9 mouse cellular contexts compared by ENCODE assay signal in the genomic region with DNA sequence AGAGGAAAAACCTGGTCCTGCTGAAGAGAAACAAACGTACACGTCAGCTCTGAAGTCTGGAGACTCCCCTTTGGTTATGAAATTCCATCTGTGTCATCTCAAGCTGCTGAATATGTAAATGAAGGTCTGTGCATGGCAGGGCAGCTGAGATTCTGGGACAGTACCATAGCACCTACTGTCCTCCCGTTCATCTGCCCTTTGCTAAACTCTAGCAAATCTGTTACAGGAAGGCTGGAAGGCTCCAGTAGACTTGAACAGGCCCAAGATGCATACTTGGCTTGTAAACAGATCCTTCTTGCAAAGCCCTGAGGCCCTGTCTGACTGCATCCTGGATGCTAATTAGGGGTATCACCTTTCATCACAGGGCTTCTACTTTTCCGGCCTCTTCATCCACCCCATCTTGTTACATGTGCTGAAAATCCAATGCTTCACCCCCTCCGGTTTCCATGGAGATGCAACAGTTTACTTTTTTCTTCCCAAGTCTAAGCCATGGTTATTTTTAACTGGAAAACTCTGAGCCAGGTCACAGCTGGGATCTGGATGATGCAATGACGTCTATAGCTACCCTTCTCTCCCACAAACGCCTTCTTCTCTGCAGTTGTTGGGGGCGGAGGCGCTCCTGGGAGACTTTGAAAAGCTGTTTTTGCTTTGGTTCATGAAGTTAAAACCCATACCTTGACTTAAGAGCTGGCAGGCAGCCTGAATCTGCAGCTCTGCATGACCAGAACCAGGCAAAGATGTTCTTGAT. TPM values are rescaled to one million over a fixed set of nuclear protein-coding genes. Genes with fewer than 3 reads are reported as not detected.
DNase-seq lines count a peak whose midpoint lies in the region; ATAC-seq and TF ChIP-seq lines count a peak whose summit lies in the region.
"Had no signal": no experiment of that assay in that cellular context is flagged by ENCODE, and none has a peak within 500 bp of the region (broad histone marks: within the 10 kb centered on the region; RNA-seq: fewer than 3 reads in every experiment).

No protein-coding gene starts in this region.

- no peak overlapping the region for H3K27ac ChIP-seq in heart, embryonic 15.5 days
- H3K27ac ChIP-seq in hindbrain, embryonic 14.5 days, result no peak overlapping the region
- H3K27ac ChIP-seq in midbrain, postnatal 0 days (ENCODE audit: low read depth, low read length), result no peak overlapping the region
- no peak overlapping the region for H3K27ac ChIP-seq in hindbrain, embryonic 13.5 days
- H3K27ac ChIP-seq: liver, embryonic 15.5 days had no signal

- H3K9me3 ChIP-seq in heart, embryonic 15.5 days (replicated peaks), result no peaks in the 10 kb centered on the region
- no peaks in the 10 kb centered on the region for H3K9me3 ChIP-seq in hindbrain, embryonic 14.5 days (ENCODE audit: control insufficient read depth, low read length)
- H3K9me3 ChIP-seq in midbrain, postnatal 0 days (ENCODE audit: low read length), result no peaks in the 10 kb centered on the region
- H3K9me3 ChIP-seq in hindbrain, embryonic 13.5 days, result no peaks in the 10 kb centered on the region
- H3K9me3 ChIP-seq: liver, embryonic 15.5 days had no signal

- TF ChIP-seq CTCF in midbrain, postnatal 0 days (IDR thresholded peaks at IDR 0.05), result no peak

- no peak overlapping the region for H3K4me3 ChIP-seq in heart, embryonic 15.5 days
- no peak overlapping the region for H3K4me3 ChIP-seq in hindbrain, embryonic 14.5 days (replicated peaks; ENCODE audit: low read length)
- no peak overlapping the region for H3K4me3 ChIP-seq in midbrain, postnatal 0 days (ENCODE audit: low read depth, low read length)
- H3K4me3 ChIP-seq in hindbrain, embryonic 13.5 days, result no peak overlapping the region
- H3K4me3 ChIP-seq: liver, embryonic 15.5 days had no signal

- peaks cover 18% of the 10 kb centered on the region for H3K4me1 ChIP-seq in heart, embryonic 15.5 days (replicated peaks)
- no peaks in the 10 kb centered on the region for H3K4me1 ChIP-seq in hindbrain, embryonic 14.5 days (replicated peaks; ENCODE audit: control insufficient read depth, insufficient read depth, low read length)
- 0 out of 2 replicates have a peak, but pooled peaks cover 3% of the 10 kb centered on the region for H3K4me1 ChIP-seq in midbrain, postnatal 0 days (ENCODE audit: insufficient read depth, low read length)
- H3K4me1 ChIP-seq in hindbrain, embryonic 13.5 days (replicated peaks), result peaks cover 9% of the 10 kb centered on the region

- no peak overlapping the region for H3K4me2 ChIP-seq in heart, embryonic 15.5 days
- no peak overlapping the region for H3K4me2 ChIP-seq in hindbrain, embryonic 14.5 days (replicated peaks)
- no peak overlapping the region for H3K4me2 ChIP-seq in midbrain, postnatal 0 days (ENCODE audit: low read depth, low read length, poor library complexity, severe bottlenecking)
- H3K4me2 ChIP-seq in hindbrain, embryonic 13.5 days, result no peak overlapping the region
- H3K4me2 ChIP-seq: liver, embryonic 15.5 days had no signal

- ATAC-seq in heart, embryonic 15.5 days (replicated peaks; ENCODE audit: insufficient number of reproducible peaks, insufficient read depth, low FRiP score, low read depth), result 0 out of 2 replicates have a peak, but pooled peaks have one; percentile 43
- ATAC-seq in hindbrain, embryonic 14.5 days (ENCODE audit: low FRiP score), result no peak
- no peak for ATAC-seq in midbrain, postnatal 0 days (ENCODE audit: low FRiP score)
- ATAC-seq in hindbrain, embryonic 13.5 days (ENCODE audit: low FRiP score), result no peak

- peak; percentile 6 for DNase-seq in cerebellum, adult 9-11 months
- no peak for DNase-seq in cerebellum, adult 18-20 months
- peak; percentile 42 for DNase-seq in adipocyte (ENCODE audit: low spot score)
- DNase-seq in lung, postnatal 25 days (ENCODE audit: low spot score), result peak; percentile 44
- no peak for DNase-seq in hindbrain, embryonic 14.5 days (ENCODE audit: low spot score)
- DNase-seq in midbrain, postnatal 0 days (ENCODE audit: low spot score), result no peak

- WGBS in heart, embryonic 15.5 days, result 49% methylated on average over 9 of the region's 9 CpGs
- WGBS in hindbrain, embryonic 14.5 days, result 57% methylated on average over 9 of the region's 9 CpGs
- 54% methylated on average over 9 of the region's 9 CpGs for WGBS in midbrain, postnatal 0 days
- WGBS in hindbrain, embryonic 13.5 days, result 59% methylated on average over 9 of the region's 9 CpGs

- H3K36me3 ChIP-seq in heart, embryonic 15.5 days, result no peaks in the 10 kb centered on the region
- peaks cover under 1% of the 10 kb centered on the region; the same call in 1 of the 2 replicates for H3K36me3 ChIP-seq in hindbrain, embryonic 14.5 days (replicated peaks; ENCODE audit: control insufficient read depth, insufficient read depth)
- H3K36me3 ChIP-seq in midbrain, postnatal 0 days (ENCODE audit: insufficient read depth, low read length), result peaks cover under 1% of the 10 kb centered on the region; the same call in 1 of the 2 replicates
- no peaks in the 10 kb centered on the region for H3K36me3 ChIP-seq in hindbrain, embryonic 13.5 days

- peaks cover 22% of the 10 kb centered on the region; the same call in 1 of the 2 replicates for H3K27me3 ChIP-seq in heart, embryonic 15.5 days
- peaks cover 13% of the 10 kb centered on the region; the same call in 1 of the 2 replicates for H3K27me3 ChIP-seq in hindbrain, embryonic 14.5 days (ENCODE audit: control insufficient read depth, insufficient read depth, low read length)
- 0 out of 2 replicates have a peak, but pooled peaks cover 2% of the 10 kb centered on the region for H3K27me3 ChIP-seq in midbrain, postnatal 0 days (ENCODE audit: insufficient read depth, low read length)
- peaks cover 20% of the 10 kb centered on the region for H3K27me3 ChIP-seq in hindbrain, embryonic 13.5 days

- H3K9ac ChIP-seq in heart, embryonic 15.5 days, result no peak overlapping the region
- H3K9ac ChIP-seq in hindbrain, embryonic 14.5 days, result no peak overlapping the region
- no peak overlapping the region for H3K9ac ChIP-seq in midbrain, postnatal 0 days (replicated peaks; ENCODE audit: low read length, poor library complexity, severe bottlenecking)
- no peak overlapping the region for H3K9ac ChIP-seq in hindbrain, embryonic 13.5 days
- H3K9ac ChIP-seq: liver, embryonic 15.5 days had no signal

RNA-seq across cellular contexts. Expression of gene Dusp14, which starts 4.0 kb away (rescaled TPM):
- polyA plus RNA-seq in heart, embryonic 15.5 days (2015; fragmentation: Nextera tagmentation; extraction: Ambion mirVana), result 4.3 and 8.9 TPM in 2 replicates
- 11.3 and 13.7 TPM in 2 replicates for polyA plus RNA-seq in hindbrain, embryonic 14.5 days (2014; fragmentation: Nextera tagmentation; extraction: Ambion mirVana)
- total RNA-seq in midbrain, postnatal 0 days (2014; rRNA removed), result 9.1 and 18.1 TPM in 2 replicates
- polyA plus RNA-seq in midbrain, postnatal 0 days (2015; fragmentation: Nextera tagmentation; extraction: Ambion mirVana), result 8.8 and 8.9 TPM in 2 replicates
- 10.0 and 13.0 TPM in 2 replicates for polyA plus RNA-seq in hindbrain, embryonic 13.5 days (2015; fragmentation: Nextera tagmentation; extraction: Ambion mirVana)

RNA-seq across cellular contexts. Expression of gene Tada2a, which starts 56.3 kb away (rescaled TPM):
- 15.5 and 20.1 TPM in 2 replicates for polyA plus RNA-seq in heart, embryonic 15.5 days (2015; fragmentation: Nextera tagmentation; extraction: Ambion mirVana)
- 27.6 and 28.1 TPM in 2 replicates for polyA plus RNA-seq in hindbrain, embryonic 14.5 days (2014; fragmentation: Nextera tagmentation; extraction: Ambion mirVana)
- total RNA-seq in midbrain, postnatal 0 days (2014; rRNA removed), result 20.3 and 21.4 TPM in 2 replicates
- polyA plus RNA-seq in midbrain, postnatal 0 days (2015; fragmentation: Nextera tagmentation; extraction: Ambion mirVana), result 25.8 and 25.9 TPM in 2 replicates
- polyA plus RNA-seq in hindbrain, embryonic 13.5 days (2015; fragmentation: Nextera tagmentation; extraction: Ambion mirVana), result 30.0 and 30.4 TPM in 2 replicates

RNA-seq across cellular contexts. Expression of gene Acaca, which starts 56.4 kb away (rescaled TPM):
- 5.9 and 7.5 TPM in 2 replicates for polyA plus RNA-seq in heart, embryonic 15.5 days (2015; fragmentation: Nextera tagmentation; extraction: Ambion mirVana)
- 36.2 and 40.7 TPM in 2 replicates for polyA plus RNA-seq in hindbrain, embryonic 14.5 days (2014; fragmentation: Nextera tagmentation; extraction: Ambion mirVana)
- 123 and 139 TPM in 2 replicates for total RNA-seq in midbrain, postnatal 0 days (2014; rRNA removed)
- 17.2 and 19.3 TPM in 2 replicates for polyA plus RNA-seq in midbrain, postnatal 0 days (2015; fragmentation: Nextera tagmentation; extraction: Ambion mirVana)
- 24.5 and 25.6 TPM in 2 replicates for polyA plus RNA-seq in hindbrain, embryonic 13.5 days (2015; fragmentation: Nextera tagmentation; extraction: Ambion mirVana)

Comparison
In these comparisons a context has a peak if more than half of its experiments do, and no peak if none do; other contexts are left out.
1. DNase-seq: peak in cerebellum, adult 9-11 months (single experiment), adipocyte (single experiment) and lung, postnatal 25 days (single experiment); none in cerebellum, adult 18-20 months (0 of 2), hindbrain, embryonic 14.5 days (single experiment) and midbrain, postnatal 0 days (single experiment).